Mouse (Mus musculus) lung, postnatal 0 days (tissue): Measurements from ENCODE around the gene Hsf4.

ENCODE experiments used
- CTCF ChIP-seq: IDR thresholded peaks from 2 replicates; pipeline ENCODE4 v1.5.1; 2016; ENCODE audit warnings: antibody characterized with exemption, mild to moderate bottlenecking
- EP300 ChIP-seq: IDR thresholded peaks from 2 replicates; pipeline ENCODE4 v1.6.1; 2016; ENCODE audit warnings: antibody characterized with exemption, mild to moderate bottlenecking, control low read depth

DNA sequence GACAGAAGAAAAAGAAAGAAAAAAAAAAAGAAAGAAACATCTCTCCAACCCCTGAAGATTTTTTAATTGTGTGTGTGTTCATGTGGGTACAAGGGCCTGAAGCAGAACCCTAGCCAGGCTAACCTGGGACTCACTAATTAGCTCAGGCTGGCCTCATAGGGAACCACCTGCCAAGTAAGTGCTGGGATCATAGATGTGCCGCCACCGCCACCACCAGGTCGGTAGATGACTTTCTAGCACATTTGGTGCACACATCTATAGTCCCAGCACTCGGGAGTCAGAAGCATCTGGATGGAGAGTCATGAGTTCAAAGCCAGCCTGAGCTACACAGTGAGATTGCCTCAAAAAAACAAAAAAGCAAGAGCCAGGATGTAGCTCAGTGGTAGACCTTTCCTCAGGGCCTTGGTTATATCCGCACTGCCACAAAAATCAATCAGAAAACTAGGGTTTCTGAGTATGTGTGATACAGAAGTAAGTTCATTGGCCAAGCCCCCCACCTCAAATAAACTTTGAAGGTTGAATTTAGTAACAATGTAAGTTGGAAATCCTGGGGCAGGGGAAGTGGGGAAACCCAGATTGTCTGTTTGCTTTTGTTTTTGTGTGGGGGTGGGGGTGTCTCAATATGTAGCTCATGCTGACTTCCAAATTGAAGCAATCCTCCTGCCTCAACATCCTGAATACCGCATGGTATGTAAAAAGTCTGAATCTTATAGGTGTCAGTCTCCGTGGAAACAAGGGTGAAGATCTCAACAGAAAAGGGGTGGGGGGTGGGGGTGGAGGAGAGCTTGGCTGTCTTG, 12.1 kb upstream of the Hsf4 start:
- TF ChIP-seq EP300 (no peak), CTCF (no peak)
